Mouse (Mus musculus) limb, embryonic 14.5 days (tissue): ENCODE measurements around the gene Pgm1. TPM values are rescaled to one million over a fixed set of nuclear protein-coding genes. Genes with fewer than 3 reads are reported as not detected.

ENCODE experiments used
- ATAC-seq: fragments of 200-750 bp; cut with Nextera tagmentation; 2 replicates; pipeline ENCODE4 v1.8.0; 2017; ENCODE audit warnings: low read depth, moderate number of reproducible peaks, moderate TSS enrichment; ENCODE audit not compliant: low FRiP score
- DNase-seq: peaks from one replicate; pipeline ENCODE4 v3.0.0-alpha.2; 2015; ENCODE audit warnings: low spot score
- H3K27ac ChIP-seq: fragments of 300-500 bp; sonication (generic); replicated peaks from 2 replicates; pipeline ENCODE4 v1.5.1; 2014; ENCODE audit warnings: low read depth, mild to moderate bottlenecking, low read length, moderate library complexity, mixed read lengths
- H3K27me3 ChIP-seq: fragments of 300-500 bp; sonication (generic); 2 replicates; pipeline ENCODE4 v1.6.1; 2014; ENCODE audit warnings: low read length, mixed read lengths; ENCODE audit not compliant: control insufficient read depth, insufficient read depth
- H3K36me3 ChIP-seq: fragments of 300-500 bp; sonication (generic); 2 replicates; pipeline ENCODE4 v1.6.1; 2014; ENCODE audit warnings: mild to moderate bottlenecking, low read length, moderate library complexity, mixed read lengths; ENCODE audit not compliant: control insufficient read depth, insufficient read depth
- H3K4me1 ChIP-seq: fragments of 300-500 bp; sonication (generic); 2 replicates; pipeline ENCODE4 v1.6.1; 2014; ENCODE audit warnings: antibody characterized with exemption, low read length, mixed read lengths; ENCODE audit not compliant: control insufficient read depth, insufficient read depth
- H3K4me2 ChIP-seq: fragments of 300-500 bp; sonication (generic); replicated peaks from 2 replicates; pipeline ENCODE4 v1.6.1; 2014; ENCODE audit warnings: low read depth, mild to moderate bottlenecking, low read length, moderate library complexity; ENCODE audit not compliant: severe bottlenecking
- H3K4me3 ChIP-seq: fragments of 300-500 bp; sonication (generic); replicated peaks from 2 replicates; pipeline ENCODE4 v1.5.1; 2014; ENCODE audit warnings: low read length
- H3K9ac ChIP-seq: fragments of 300-500 bp; sonication (generic); 2 replicates; pipeline ENCODE4 v1.6.1; 2014; ENCODE audit warnings: mild to moderate bottlenecking, low read depth, low read length, moderate library complexity; ENCODE audit not compliant: severe bottlenecking
- H3K9me3 ChIP-seq: fragments of 300-500 bp; sonication (generic); 2 replicates; pipeline ENCODE4 v1.6.1; 2016; ENCODE audit warnings: low read length; ENCODE audit not compliant: control insufficient read depth
- POLR2A ChIP-seq: fragments of 200-500 bp; IDR thresholded peaks from 2 replicates; pipeline ENCODE4 v1.8.0; 2012; ENCODE audit warnings: inconsistent platforms, mild to moderate bottlenecking, moderate library complexity, borderline replicate concordance; ENCODE audit not compliant: insufficient read depth, insufficient read length; ENCODE audit errors: extremely low read depth
- WGBS: fragments of 180-500 bp; shearing (Covaris S2); extraction: QIAGEN DNeasy Blood & Tissue Kit; methylation state at CpG from one replicate; pipeline ENCODE4 v1.1.7; 2014; 5-methylcytosine and 5-hydroxymethylcytosine counted together
- polyA plus RNA-seq, 2 experiments: library from polyadenylated mRNA; depleted of rRNA in 1 of 2; stranded (reverse) in 1 of 2; unstranded in 1 of 2; fragments of >200 nt; fragmentation: Nextera tagmentation in 1 of 2; extraction: Ambion mirVana in 1 of 2; gene quantifications; 2 replicates each; pipeline versions ENCODE4 v1.2.1 to v1.2.3; 2012 to 2014

Pgm1 gene
- polyA plus RNA-seq, 2 experiments, result 39.8 to 54.6 TPM

DNA sequence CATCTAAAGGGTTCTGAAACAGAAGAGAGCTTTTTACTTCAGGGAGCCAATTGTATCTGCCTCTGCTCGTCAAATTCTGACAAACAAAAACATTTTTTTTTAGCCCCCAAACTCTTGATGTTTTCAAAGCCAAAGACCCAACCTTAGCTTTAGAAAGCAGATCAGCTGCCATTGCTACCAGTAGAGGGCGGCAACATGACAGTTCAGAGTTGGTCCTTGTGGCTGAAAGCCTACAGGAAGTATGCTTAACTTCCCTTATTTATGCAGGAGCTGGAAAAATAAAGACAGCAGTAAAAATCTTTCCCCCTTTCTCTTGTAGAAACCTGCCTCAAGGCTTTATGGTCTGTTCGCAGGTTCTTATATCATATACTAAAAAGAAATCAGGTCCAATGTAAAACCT, 99.4 kb downstream of the Pgm1 start:
- H3K4me3 ChIP-seq, result no peak overlapping the region
- ATAC-seq, result no peak
- no peaks in the 10 kb centered on the region for H3K27me3 ChIP-seq
- peaks cover 3% of the 10 kb centered on the region for H3K4me1 ChIP-seq
- H3K36me3 ChIP-seq, result no peaks in the 10 kb centered on the region
- no peak overlapping the region for H3K27ac ChIP-seq
- H3K4me2 ChIP-seq, result no peak overlapping the region
- DNase-seq, result peak; percentile 91
- no peak overlapping the region for H3K9ac ChIP-seq
- 7% methylated on average over 3 of the region's 3 CpGs for WGBS
- H3K9me3 ChIP-seq, result no peaks in the 10 kb centered on the region
- TF ChIP-seq POLR2A, result no peak

DNA sequence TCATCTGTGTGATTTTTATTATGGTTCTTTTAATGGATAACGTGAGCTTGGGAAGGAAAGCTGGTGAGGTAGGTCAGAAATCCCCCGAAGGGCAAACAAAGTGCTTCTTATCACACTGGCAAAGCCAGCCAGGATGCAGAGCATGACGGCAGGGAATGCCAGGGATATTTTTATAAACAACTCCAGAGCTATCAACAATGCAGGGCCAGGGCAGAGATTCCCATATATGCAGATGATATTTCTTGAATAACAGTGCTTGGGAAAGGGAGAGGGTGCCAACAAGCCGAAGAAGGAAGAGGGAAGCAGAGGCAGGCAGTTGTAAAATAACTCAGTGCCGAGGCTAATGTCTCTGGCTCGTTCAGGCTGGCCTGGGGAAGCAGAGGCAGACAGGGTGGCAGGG, 102.1 kb downstream of the Pgm1 start:
- Histone ChIP-seq H3K27me3 (no peaks in the 10 kb centered on the region), H3K4me2 (no peak overlapping the region), H3K9ac (no peak overlapping the region), H3K4me3 (no peak overlapping the region), H3K36me3 (no peaks in the 10 kb centered on the region), H3K27ac (no peak overlapping the region), H3K4me1 (peaks cover 8% of the 10 kb centered on the region), H3K9me3 (no peaks in the 10 kb centered on the region)
- WGBS, result 51% methylated on average over 6 of the region's 6 CpGs
- TF ChIP-seq POLR2A, result no peak
- ATAC-seq (no peak), DNase-seq (no peak)

DNA sequence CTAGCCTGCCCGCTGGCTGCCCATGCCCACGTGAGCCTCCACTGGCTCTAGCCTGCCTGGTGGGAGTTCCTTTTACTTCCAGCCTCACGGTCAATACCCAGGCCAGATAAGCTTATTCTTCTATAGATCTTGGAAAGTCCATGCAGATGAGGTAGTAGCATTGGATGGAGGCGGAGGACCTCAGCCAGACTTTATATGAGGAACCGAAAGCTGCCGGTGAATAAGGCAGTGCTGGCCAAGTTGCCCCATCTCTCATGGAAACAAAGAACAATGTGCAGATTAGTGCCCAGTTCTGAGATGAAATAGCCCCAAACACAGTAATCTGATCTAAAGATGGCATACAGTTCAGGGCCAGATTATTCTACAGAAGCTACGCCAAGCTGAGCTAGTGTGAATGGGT, 103.4 kb downstream of the Pgm1 start:
- 95% methylated on average over 7 of the region's 7 CpGs for WGBS
- H3K4me3 ChIP-seq, result no peak overlapping the region
- DNase-seq (no peak), ATAC-seq (no peak)
- no peaks in the 10 kb centered on the region for H3K36me3 ChIP-seq
- no peaks in the 10 kb centered on the region for H3K9me3 ChIP-seq
- no peak for TF ChIP-seq POLR2A
- H3K9ac ChIP-seq, result no peak overlapping the region
- H3K4me1 ChIP-seq, result peaks cover 10% of the 10 kb centered on the region
- no peaks in the 10 kb centered on the region for H3K27me3 ChIP-seq
- no peak overlapping the region for H3K4me2 ChIP-seq
- no peak overlapping the region for H3K27ac ChIP-seq

DNA sequence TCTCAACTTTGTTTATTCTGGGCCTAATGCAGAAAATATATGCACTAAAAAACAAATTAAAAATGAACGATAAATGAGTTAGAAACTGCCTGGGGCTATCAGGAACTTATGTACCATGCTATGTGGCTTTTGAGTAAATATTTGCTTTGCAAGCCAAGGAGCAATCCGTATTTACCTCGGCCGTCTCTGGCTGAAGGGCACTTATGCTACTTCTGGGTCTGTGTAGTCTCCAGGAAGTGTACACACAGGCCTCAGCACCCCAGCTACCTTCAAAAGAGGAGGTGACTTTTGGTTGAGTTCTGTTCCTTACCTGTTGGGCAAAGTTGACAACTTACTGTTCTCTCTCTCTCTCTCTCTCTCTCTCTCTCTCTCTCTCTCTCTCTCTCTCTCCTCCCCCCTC, 104.7 kb downstream of the Pgm1 start:
- ATAC-seq (no peak), DNase-seq (no peak)
- H3K9me3 ChIP-seq, result no peaks in the 10 kb centered on the region
- WGBS, result 78% methylated on average over 4 of the region's 4 CpGs
- no peak overlapping the region for H3K27ac ChIP-seq
- peaks cover 7% of the 10 kb centered on the region for H3K4me1 ChIP-seq
- H3K4me3 ChIP-seq, result no peak overlapping the region
- no peaks in the 10 kb centered on the region for H3K27me3 ChIP-seq
- H3K4me2 ChIP-seq, result no peak overlapping the region
- H3K9ac ChIP-seq, result no peak overlapping the region
- H3K36me3 ChIP-seq, result no peaks in the 10 kb centered on the region
- no peak for TF ChIP-seq POLR2A

DNA sequence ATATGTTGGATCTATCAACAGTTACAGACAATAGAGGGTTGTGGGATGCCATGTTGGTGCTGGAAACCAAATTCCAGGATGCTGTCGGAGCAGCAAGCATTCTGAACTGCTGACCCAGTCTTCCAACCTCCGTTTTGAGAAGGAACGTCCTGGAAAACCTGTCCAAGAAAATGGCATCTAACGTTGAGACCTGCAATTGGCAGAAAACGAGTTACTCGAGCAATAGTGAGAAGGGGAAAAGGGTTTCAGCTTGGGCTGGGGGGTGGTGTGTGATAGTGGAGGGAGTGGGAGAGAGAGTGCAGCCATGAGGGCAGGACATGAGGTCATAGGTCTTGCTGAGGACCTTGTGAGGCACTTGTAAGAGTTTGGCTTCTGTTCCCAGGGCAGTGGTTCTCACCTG, 105.8 kb downstream of the Pgm1 start:
- Histone ChIP-seq H3K9me3 (no peaks in the 10 kb centered on the region), H3K4me1 (peaks cover 7% of the 10 kb centered on the region), H3K4me2 (no peak overlapping the region), H3K36me3 (no peaks in the 10 kb centered on the region), H3K4me3 (no peak overlapping the region), H3K27ac (no peak overlapping the region), H3K27me3 (no peaks in the 10 kb centered on the region), H3K9ac (no peak overlapping the region)
- DNase-seq (no peak), ATAC-seq (no peak)
- no peak for TF ChIP-seq POLR2A
- WGBS, result 80% methylated on average over 6 of the region's 6 CpGs

DNA sequence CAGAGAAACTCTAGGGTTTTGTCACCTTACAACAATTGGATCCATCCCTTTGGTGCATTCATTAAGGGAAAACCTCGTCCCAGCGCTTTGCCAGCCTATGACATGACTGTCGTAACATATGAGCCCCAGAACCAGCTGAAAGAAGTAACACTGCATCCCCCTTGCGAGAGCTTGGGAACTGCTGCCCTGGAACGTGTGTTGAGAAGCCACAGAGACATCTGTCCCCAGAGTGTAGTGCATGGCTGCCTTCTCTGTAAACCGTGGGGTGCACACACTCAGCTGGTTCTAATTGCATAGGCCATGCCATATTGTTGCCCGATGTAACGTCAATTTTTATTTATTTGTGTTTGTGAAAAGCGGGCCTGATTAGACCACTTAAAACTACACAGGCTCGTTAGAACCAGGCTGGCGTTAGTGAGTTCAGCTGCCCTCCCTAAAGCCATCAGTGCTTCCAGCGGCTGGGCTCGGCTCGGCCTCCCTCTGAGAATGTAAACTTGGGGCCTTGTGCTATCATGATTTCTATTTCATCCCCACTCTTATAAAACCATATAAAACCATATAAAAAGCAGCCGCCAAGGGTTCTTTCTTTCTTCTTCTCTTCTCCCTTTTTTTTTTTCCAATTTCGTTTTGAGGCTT, 106.8 kb downstream of the Pgm1 start:
- H3K4me1 ChIP-seq, result peaks cover 7% of the 10 kb centered on the region
- no peaks in the 10 kb centered on the region for H3K36me3 ChIP-seq
- no peak overlapping the region for H3K9ac ChIP-seq
- H3K9me3 ChIP-seq, result no peaks in the 10 kb centered on the region
- H3K4me3 ChIP-seq, result no peak overlapping the region
- no peak for ATAC-seq
- H3K27me3 ChIP-seq, result no peaks in the 10 kb centered on the region
- H3K4me2 ChIP-seq, result no peak overlapping the region
- TF ChIP-seq POLR2A, result no peak
- 27% methylated on average over 16 of the region's 16 CpGs for WGBS
- H3K27ac ChIP-seq, result no peak overlapping the region
- DNase-seq, result peak; percentile 38

Other genes with a start within 250 kb of the Pgm1 start
- 20.7 and 25.0 TPM in 2 replicates for gene Alg6, start 213.8 kb upstream of the Pgm1 start, polyA plus RNA-seq (2012; rRNA removed)
- gene Alg6, start 213.8 kb upstream of the Pgm1 start, polyA plus RNA-seq (2014; fragmentation: Nextera tagmentation; extraction: Ambion mirVana), result 17.4 and 18.9 TPM in 2 replicates
- 18.0 and 20.6 TPM in 2 replicates for gene Efcab7, start 100.2 kb upstream of the Pgm1 start, polyA plus RNA-seq (2012; rRNA removed)
- gene Efcab7, start 100.2 kb upstream of the Pgm1 start, polyA plus RNA-seq (2014; fragmentation: Nextera tagmentation; extraction: Ambion mirVana), result 20.8 and 21.2 TPM in 2 replicates
- gene Itgb3bp, start 399 bp downstream of the Pgm1 start, polyA plus RNA-seq (2012; rRNA removed), result 4.7 and 11.3 TPM in 2 replicates
- gene Itgb3bp, start 399 bp downstream of the Pgm1 start, polyA plus RNA-seq (2014; fragmentation: Nextera tagmentation; extraction: Ambion mirVana), result 31.3 and 33.1 TPM in 2 replicates
- 8.6 and 8.7 TPM in 2 replicates for gene Ror1, start 166.4 kb downstream of the Pgm1 start, polyA plus RNA-seq (2012; rRNA removed)
- 12.0 and 13.2 TPM in 2 replicates for gene Ror1, start 166.4 kb downstream of the Pgm1 start, polyA plus RNA-seq (2014; fragmentation: Nextera tagmentation; extraction: Ambion mirVana)